Mouse (Mus musculus) heart, postnatal 0 days (tissue): ENCODE measurements around the gene Ap3b2.

Source experiments
- CTCF ChIP-seq: IDR thresholded peaks from 2 replicates; pipeline ENCODE4 v1.5.1; 2016; ENCODE audit warnings: antibody characterized with exemption, control low read depth, low read depth
- EP300 ChIP-seq: IDR thresholded peaks from 2 replicates; pipeline ENCODE4 v1.6.1; 2016; ENCODE audit warnings: antibody characterized with exemption, low read depth

DNA sequence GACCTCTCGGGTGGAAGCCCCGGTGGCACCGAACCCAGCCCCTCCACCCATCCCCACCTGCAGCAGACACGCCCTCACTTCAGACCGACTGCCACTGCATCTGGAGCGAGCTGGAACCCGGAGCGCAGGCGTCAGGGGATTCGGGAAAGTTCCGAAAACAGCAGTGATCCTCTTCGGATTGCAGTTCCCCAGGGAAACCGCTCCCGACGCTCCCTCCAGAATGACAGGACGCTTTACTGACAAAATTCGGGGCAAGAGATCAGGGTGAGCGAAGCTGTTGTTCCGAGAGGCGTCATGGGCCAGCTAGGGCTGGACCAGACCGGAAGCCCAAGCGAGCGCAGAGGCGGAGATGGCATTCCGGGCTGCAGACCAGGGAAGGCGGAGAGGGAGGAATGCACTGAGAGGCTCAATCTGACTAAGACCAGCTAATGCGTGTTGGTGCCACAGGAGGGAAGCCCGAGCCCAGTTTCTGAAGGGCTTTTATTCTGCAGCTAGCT is 38.5 kb downstream of the Ap3b2 start, which contains the start of gene Cpeb1:
- TF ChIP-seq EP300 (no peak), CTCF (peak; percentile 47)
